Mouse (Mus musculus): ENCODE measurements at regions not wholly inside any gene's neighbourhood (a gene's known extent, or its start where the extent isn't known, plus 50 kb on each side); places are given as distances from the start of the nearest gene placed in this dataset.

GRCm38 (mm10) chr10:87639339-87639738 is 117.7 kb downstream of the Pah start:
- no peak for DNase-seq

GRCm38 (mm10) chr10:87649091-87649490 is 127.5 kb downstream of the Pah start:
- peak; percentile 11 for DNase-seq

GRCm38 (mm10) chr10:87652139-87652740 is 130.6 kb downstream of the Pah start:
- no peak for DNase-seq

- DNase-seq: no peak
These were observed 132.5 kb downstream of the Pah start for GRCm38 (mm10) chr10:87654112-87654511.

- DNase-seq: no peak
These were observed 144.6 kb downstream of the Pah start for GRCm38 (mm10) chr10:87666020-87666718.

- peak; percentile 22 for DNase-seq
These were observed 145.3 kb downstream of the Pah start for GRCm38 (mm10) chr10:87666719-87667387.

GRCm38 (mm10) chr10:87667651-87668140 is 146.1 kb downstream of the Pah start:
- DNase-seq: no peak

GRCm38 (mm10) chr10:87674740-87675420 is 153.3 kb downstream of the Pah start:
- DNase-seq: no peak

- no peak for DNase-seq
These were observed 154.6 kb downstream of the Pah start for GRCm38 (mm10) chr10:87676041-87676672.

GRCm38 (mm10) chr10:87678984-87679383 is 157.4 kb downstream of the Pah start:
- DNase-seq: no peak

- no peak for DNase-seq
These were observed 164.7 kb downstream of the Pah start for GRCm38 (mm10) chr10:87686311-87686710.

GRCm38 (mm10) chr10:87686785-87687184 is 165.2 kb downstream of the Pah start:
- DNase-seq: no peak

- DNase-seq: no peak
These were observed 166.2 kb downstream of the Pah start for GRCm38 (mm10) chr10:87687844-87688243.

GRCm38 (mm10) chr10:87690831-87691230 is 167.2 kb upstream of the Igf1 start:
- DNase-seq: no peak

- DNase-seq: no peak
These were observed 161.6 kb upstream of the Igf1 start for GRCm38 (mm10) chr10:87696485-87696884.

- DNase-seq: no peak
These were observed 146.9 kb upstream of the Igf1 start for GRCm38 (mm10) chr10:87711209-87711608.

- DNase-seq: no peak
These were observed 146.3 kb upstream of the Igf1 start for GRCm38 (mm10) chr10:87711798-87712197.

- DNase-seq: no peak
These were observed 142.0 kb upstream of the Igf1 start for GRCm38 (mm10) chr10:87715874-87716600.

GRCm38 (mm10) chr10:87717156-87717555 is 140.9 kb upstream of the Igf1 start:
- no peak for DNase-seq

- DNase-seq: no peak
These were observed 139.6 kb upstream of the Igf1 start for GRCm38 (mm10) chr10:87718491-87718890.

GRCm38 (mm10) chr10:87719978-87720377 is 138.1 kb upstream of the Igf1 start:
- no peak for DNase-seq

- no peak for DNase-seq
These were observed 135.8 kb upstream of the Igf1 start for GRCm38 (mm10) chr10:87722244-87722643.

Measured in right cerebral cortex, postnatal 14 days (tissue).